Mouse (Mus musculus) limb, embryonic 14.5 days (tissue): Measurements from ENCODE around the gene Catsperd. TPM values are rescaled to one million over a fixed set of nuclear protein-coding genes. Genes with fewer than 3 reads are reported as not detected.

Experiments
- ATAC-seq: fragments of 200-750 bp; cut with Nextera tagmentation; 2 replicates; pipeline ENCODE4 v1.8.0; 2017; ENCODE audit warnings: low read depth, moderate number of reproducible peaks, moderate TSS enrichment; ENCODE audit not compliant: low FRiP score
- DNase-seq: peaks from one replicate; pipeline ENCODE4 v3.0.0-alpha.2; 2015; ENCODE audit warnings: low spot score
- H3K27ac ChIP-seq: fragments of 300-500 bp; sonication (generic); replicated peaks from 2 replicates; pipeline ENCODE4 v1.5.1; 2014; ENCODE audit warnings: low read depth, mild to moderate bottlenecking, low read length, moderate library complexity, mixed read lengths
- H3K27me3 ChIP-seq: fragments of 300-500 bp; sonication (generic); 2 replicates; pipeline ENCODE4 v1.6.1; 2014; ENCODE audit warnings: low read length, mixed read lengths; ENCODE audit not compliant: control insufficient read depth, insufficient read depth
- H3K36me3 ChIP-seq: fragments of 300-500 bp; sonication (generic); 2 replicates; pipeline ENCODE4 v1.6.1; 2014; ENCODE audit warnings: mild to moderate bottlenecking, low read length, moderate library complexity, mixed read lengths; ENCODE audit not compliant: control insufficient read depth, insufficient read depth
- H3K4me1 ChIP-seq: fragments of 300-500 bp; sonication (generic); 2 replicates; pipeline ENCODE4 v1.6.1; 2014; ENCODE audit warnings: antibody characterized with exemption, low read length, mixed read lengths; ENCODE audit not compliant: control insufficient read depth, insufficient read depth
- H3K4me2 ChIP-seq: fragments of 300-500 bp; sonication (generic); replicated peaks from 2 replicates; pipeline ENCODE4 v1.6.1; 2014; ENCODE audit warnings: low read depth, mild to moderate bottlenecking, low read length, moderate library complexity; ENCODE audit not compliant: severe bottlenecking
- H3K4me3 ChIP-seq: fragments of 300-500 bp; sonication (generic); replicated peaks from 2 replicates; pipeline ENCODE4 v1.5.1; 2014; ENCODE audit warnings: low read length
- H3K9ac ChIP-seq: fragments of 300-500 bp; sonication (generic); 2 replicates; pipeline ENCODE4 v1.6.1; 2014; ENCODE audit warnings: mild to moderate bottlenecking, low read depth, low read length, moderate library complexity; ENCODE audit not compliant: severe bottlenecking
- H3K9me3 ChIP-seq: fragments of 300-500 bp; sonication (generic); 2 replicates; pipeline ENCODE4 v1.6.1; 2016; ENCODE audit warnings: low read length; ENCODE audit not compliant: control insufficient read depth
- POLR2A ChIP-seq: fragments of 200-500 bp; IDR thresholded peaks from 2 replicates; pipeline ENCODE4 v1.8.0; 2012; ENCODE audit warnings: inconsistent platforms, mild to moderate bottlenecking, moderate library complexity, borderline replicate concordance; ENCODE audit not compliant: insufficient read depth, insufficient read length; ENCODE audit errors: extremely low read depth
- WGBS: fragments of 180-500 bp; shearing (Covaris S2); extraction: QIAGEN DNeasy Blood & Tissue Kit; methylation state at CpG from one replicate; pipeline ENCODE4 v1.1.7; 2014; 5-methylcytosine and 5-hydroxymethylcytosine counted together
- polyA plus RNA-seq, 2 experiments: library from polyadenylated mRNA; depleted of rRNA in 1 of 2; stranded (reverse) in 1 of 2; unstranded in 1 of 2; fragments of >200 nt; fragmentation: Nextera tagmentation in 1 of 2; extraction: Ambion mirVana in 1 of 2; gene quantifications; 2 replicates each; pipeline versions ENCODE4 v1.2.1 to v1.2.3; 2012 to 2014

The Catsperd gene
- polyA plus RNA-seq, 2 experiments, result 0.48 to 1.0 TPM

- no peak for TF ChIP-seq POLR2A
- ATAC-seq, result no peak
- Histone ChIP-seq H3K4me2 (peak overlapping the region; percentile 85), H3K27me3 (no peaks in the 10 kb centered on the region), H3K9ac (peak overlapping the region; percentile 90), H3K4me3 (peak overlapping the region; percentile 65), H3K4me1 (peaks cover 27% of the 10 kb centered on the region), H3K36me3 (peaks cover 69% of the 10 kb centered on the region), H3K9me3 (no peaks in the 10 kb centered on the region), H3K27ac (peak overlapping the region; percentile 91)
- under 1% methylated on average over 61 of the region's 61 CpGs for WGBS
- peak; percentile 15 for DNase-seq
Measured at GRCm38 (mm10) chr17:56585171-56585821, 42.6 kb upstream of the Catsperd start.

- Histone ChIP-seq H3K4me2 (no peak overlapping the region), H3K27ac (no peak overlapping the region), H3K4me1 (peaks cover 23% of the 10 kb centered on the region), H3K9ac (no peak overlapping the region), H3K36me3 (peaks cover 69% of the 10 kb centered on the region), H3K27me3 (no peaks in the 10 kb centered on the region), H3K9me3 (no peaks in the 10 kb centered on the region), H3K4me3 (no peak overlapping the region)
- WGBS, result 55% methylated on average over 1 of the region's 1 CpGs
- no peak for ATAC-seq
- no peak for DNase-seq
- TF ChIP-seq POLR2A, result no peak
Measured at GRCm38 (mm10) chr17:56587773-56588172, 40.2 kb upstream of the Catsperd start.

- no peak for DNase-seq
- no peak for ATAC-seq
- no peak overlapping the region for H3K4me3 ChIP-seq
- TF ChIP-seq POLR2A, result no peak
- H3K4me2 ChIP-seq, result no peak overlapping the region
- H3K36me3 ChIP-seq, result peaks cover 75% of the 10 kb centered on the region
- H3K4me1 ChIP-seq, result peaks cover 15% of the 10 kb centered on the region
- H3K9ac ChIP-seq, result no peak overlapping the region
- H3K27me3 ChIP-seq, result no peaks in the 10 kb centered on the region
- WGBS, result 96% methylated on average over 4 of the region's 4 CpGs
- H3K27ac ChIP-seq, result no peak overlapping the region
- no peaks in the 10 kb centered on the region for H3K9me3 ChIP-seq
Measured at GRCm38 (mm10) chr17:56588921-56589320, 39.0 kb upstream of the Catsperd start.

GRCm38 (mm10) chr17:56592553-56592952, 35.4 kb upstream of the Catsperd start:
- H3K4me3 ChIP-seq, result no peak overlapping the region
- no peaks in the 10 kb centered on the region for H3K9me3 ChIP-seq
- no peak overlapping the region for H3K27ac ChIP-seq
- ATAC-seq, result no peak
- TF ChIP-seq POLR2A, result no peak
- H3K4me1 ChIP-seq, result peaks cover under 1% of the 10 kb centered on the region; the same call in 1 of the 2 replicates
- no peak overlapping the region for H3K4me2 ChIP-seq
- no peak overlapping the region for H3K9ac ChIP-seq
- H3K36me3 ChIP-seq, result peaks cover 97% of the 10 kb centered on the region
- H3K27me3 ChIP-seq, result no peaks in the 10 kb centered on the region
- DNase-seq, result no peak

- Histone ChIP-seq H3K27ac (no peak overlapping the region), H3K27me3 (no peaks in the 10 kb centered on the region), H3K36me3 (peaks cover 93% of the 10 kb centered on the region), H3K9me3 (no peaks in the 10 kb centered on the region), H3K4me2 (no peak overlapping the region), H3K9ac (no peak overlapping the region), H3K4me1 (no peaks in the 10 kb centered on the region), H3K4me3 (no peak overlapping the region)
- 87% methylated on average over 8 of the region's 8 CpGs for WGBS
- TF ChIP-seq POLR2A, result no peak
- ATAC-seq, result peak; percentile 85
- DNase-seq, result peak; percentile 61
Measured at GRCm38 (mm10) chr17:56593527-56594271, 34.2 kb upstream of the Catsperd start.
